Mouse (Mus musculus) telencephalon, adult 2 months (tissue): Measurements from ENCODE around the gene Prss34.
A peak's percentile ranks its signal among the peaks of the same experiment; 100 is the strongest.

ENCODE experiments used
- DNase-seq: peaks from one replicate; pipeline ENCODE4 v3.0.0-alpha.2; 2011; ENCODE audit warnings: low read depth, low spot score

The Prss34 gene

GRCm38 (mm10) chr17:25318354-25318753 is 20.2 kb downstream of the Prss34 start, which contains the start of gene Prss29:
Gene Prss29, plus strand, starts transcription at chr17:25318654.
- DNase-seq: no peak

DNA sequence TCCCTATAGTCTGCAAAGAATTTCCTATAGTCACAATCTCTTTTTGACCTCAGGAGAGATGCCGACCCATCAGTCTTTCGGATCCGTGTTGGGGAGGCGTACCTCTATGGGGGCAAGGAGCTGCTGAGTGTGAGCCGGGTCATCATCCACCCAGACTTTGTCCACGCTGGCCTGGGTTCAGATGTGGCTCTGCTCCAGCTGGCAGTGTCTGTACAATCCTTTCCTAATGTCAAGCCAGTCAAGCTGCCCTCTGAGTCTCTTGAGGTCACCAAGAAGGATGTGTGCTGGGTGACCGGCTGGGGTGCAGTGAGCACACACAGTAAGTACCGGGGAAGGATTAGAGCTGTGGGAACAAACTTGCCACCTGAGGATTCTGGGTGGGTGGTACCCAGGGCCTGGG is 22.6 kb downstream of the Prss34 start:
- DNase-seq: no peak

DNA sequence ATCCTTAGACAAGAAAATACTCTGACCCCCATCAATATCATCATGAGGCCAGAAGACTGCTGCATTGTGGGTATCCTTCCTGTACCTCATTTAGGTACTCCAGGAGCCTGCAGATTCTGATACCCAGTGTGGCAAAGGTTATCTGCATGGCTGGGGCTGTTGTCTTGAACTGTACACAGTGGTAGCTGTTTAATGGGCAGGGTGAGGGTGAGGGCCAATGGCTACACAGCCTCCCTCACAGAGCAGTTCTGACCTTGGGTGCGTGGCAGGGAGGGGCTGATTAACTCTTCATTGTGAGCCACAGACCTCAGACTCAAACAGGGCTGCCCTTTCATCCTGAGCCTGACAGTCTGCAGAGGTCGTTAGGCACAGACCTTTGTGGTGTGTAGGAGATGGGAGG is 24.7 kb downstream of the Prss34 start:
- DNase-seq: no peak

DNA sequence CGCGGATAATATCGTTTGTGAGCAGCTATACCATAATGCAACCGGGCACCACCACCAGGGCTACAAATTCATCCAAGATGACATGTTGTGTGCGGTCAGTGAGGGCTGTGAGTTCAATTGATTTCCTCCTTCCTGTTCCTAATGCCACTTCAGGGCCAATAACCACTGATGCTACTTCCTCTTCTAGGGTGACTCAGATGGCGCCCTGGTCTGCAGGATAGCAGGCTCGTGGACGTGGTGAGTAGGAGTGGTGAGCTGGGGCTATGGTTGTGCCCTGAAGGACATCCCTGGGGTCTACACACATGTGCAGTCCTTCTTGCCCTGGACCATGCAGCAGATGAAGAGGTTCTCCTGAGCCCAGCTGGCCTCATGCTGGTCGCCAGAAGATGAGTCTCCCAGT is 34.1 kb downstream of the Prss34 start:
- DNase-seq: no peak

- DNase-seq: peak; percentile 12
Measured at GRCm38 (mm10) chr17:25333943-25334342, 35.7 kb downstream of the Prss34 start.

- DNase-seq: no peak
Measured at GRCm38 (mm10) chr17:25338218-25338617, 40.0 kb downstream of the Prss34 start.

DNA sequence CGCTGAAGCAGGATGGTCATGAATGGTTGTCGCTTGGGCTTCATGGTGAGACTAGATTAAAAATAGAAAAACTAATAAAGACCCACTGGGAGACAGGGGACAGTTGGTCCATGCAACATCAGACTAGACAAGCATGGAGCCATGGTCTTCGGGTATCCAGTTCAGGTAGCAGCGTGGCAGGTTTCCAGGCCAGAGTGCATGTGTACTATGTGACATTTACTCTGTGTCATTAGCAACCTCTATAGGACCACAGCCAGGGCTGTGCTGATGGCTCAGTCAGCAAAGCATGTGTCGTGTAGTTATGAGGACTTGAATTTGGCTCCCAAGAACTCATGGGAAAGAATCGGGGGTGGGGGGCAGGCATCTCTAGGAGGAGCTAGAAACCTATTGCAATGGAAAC is 41.8 kb downstream of the Prss34 start:
- DNase-seq: no peak

- no peak for DNase-seq
Measured at GRCm38 (mm10) chr17:25341490-25341889, 43.3 kb downstream of the Prss34 start.

DNA sequence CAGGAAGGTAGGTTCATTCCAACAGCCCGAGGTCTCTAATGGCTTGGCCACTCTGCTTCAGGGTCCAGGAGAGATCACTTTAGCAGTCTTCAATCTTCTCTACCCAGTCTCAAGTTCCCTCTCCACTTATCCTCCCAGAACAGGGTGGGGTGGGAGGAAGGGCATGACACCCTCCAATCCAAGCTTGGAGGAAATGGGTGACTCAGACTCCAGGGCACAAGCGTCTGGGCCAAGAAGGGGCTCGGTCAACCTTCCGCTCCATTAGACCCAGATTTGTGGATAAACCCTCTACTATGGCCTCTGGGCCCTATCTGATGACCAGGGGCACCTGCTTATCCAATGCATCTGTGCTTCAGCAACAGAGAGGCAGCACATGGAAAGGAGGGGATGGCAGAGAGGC is 47.3 kb downstream of the Prss34 start, which contains the start of gene Tpsab1:
TSS of gene Tpsab1 (minus strand) at position 101 of the 400 bp plus-strand sequence.
- DNase-seq: no peak
